Mouse (Mus musculus) heart, embryonic 16.5 days (tissue): ENCODE measurements around the gene Ppp4c. TPM values are rescaled to one million over a fixed set of nuclear protein-coding genes. Genes with fewer than 3 reads are reported as not detected.

Source experiments
- ATAC-seq: fragments of 200-750 bp; cut with Nextera tagmentation; replicated peaks from 2 replicates; pipeline ENCODE4 v1.8.0; 2017; ENCODE audit warnings: moderate number of reproducible peaks; ENCODE audit not compliant: insufficient read depth, low FRiP score; ENCODE audit errors: extremely low read depth
- H3K27ac ChIP-seq: fragments of 300-500 bp; sonication (generic); 2 replicates; pipeline ENCODE4 v1.5.1; 2014; ENCODE audit warnings: mild to moderate bottlenecking, low read length, control low read depth, moderate library complexity
- H3K27me3 ChIP-seq: fragments of 300-500 bp; sonication (generic); 2 replicates; pipeline ENCODE4 v1.6.1; 2014; ENCODE audit warnings: low read length, mixed read lengths; ENCODE audit not compliant: control insufficient read depth, insufficient read depth
- H3K36me3 ChIP-seq: fragments of 300-500 bp; sonication (generic); 2 replicates; pipeline ENCODE4 v1.6.1; 2014; ENCODE audit not compliant: control insufficient read depth, insufficient read depth
- H3K4me1 ChIP-seq: fragments of 300-500 bp; sonication (generic); 2 replicates; pipeline ENCODE4 v1.6.1; 2014; ENCODE audit warnings: low read length, mixed read lengths; ENCODE audit not compliant: control insufficient read depth, insufficient read depth
- H3K4me2 ChIP-seq: fragments of 300-500 bp; sonication (generic); 2 replicates; pipeline ENCODE4 v1.6.1; 2014; ENCODE audit warnings: low read depth, mild to moderate bottlenecking, control low read depth, low read length
- H3K4me3 ChIP-seq: fragments of 300-500 bp; sonication (generic); 2 replicates; pipeline ENCODE4 v1.5.1; 2014; ENCODE audit warnings: mild to moderate bottlenecking, control low read depth, low read length
- H3K9ac ChIP-seq: fragments of 300-500 bp; sonication (generic); 2 replicates; pipeline ENCODE4 v1.6.1; 2014; ENCODE audit warnings: low read length, control low read depth
- H3K9me3 ChIP-seq: fragments of 300-500 bp; sonication (generic); replicated peaks from 2 replicates; pipeline ENCODE4 v1.6.1; 2016; ENCODE audit warnings: low read length; ENCODE audit not compliant: control insufficient read depth
- WGBS: fragments of 180-500 bp; shearing (Covaris S2); extraction: QIAGEN DNeasy Blood & Tissue Kit; methylation state at CpG from one replicate; pipeline ENCODE4 v1.1.7; 2014; 5-methylcytosine and 5-hydroxymethylcytosine counted together
- polyA plus RNA-seq: library from polyadenylated mRNA; unstranded; fragments of >200 nt; fragmentation: Nextera tagmentation; extraction: Ambion mirVana; gene quantifications from 2 replicates; pipeline ENCODE4 v1.2.1, GENCODE M21; 2015

Ppp4c gene
- 133 and 159 TPM in 2 replicates for polyA plus RNA-seq

DNA sequence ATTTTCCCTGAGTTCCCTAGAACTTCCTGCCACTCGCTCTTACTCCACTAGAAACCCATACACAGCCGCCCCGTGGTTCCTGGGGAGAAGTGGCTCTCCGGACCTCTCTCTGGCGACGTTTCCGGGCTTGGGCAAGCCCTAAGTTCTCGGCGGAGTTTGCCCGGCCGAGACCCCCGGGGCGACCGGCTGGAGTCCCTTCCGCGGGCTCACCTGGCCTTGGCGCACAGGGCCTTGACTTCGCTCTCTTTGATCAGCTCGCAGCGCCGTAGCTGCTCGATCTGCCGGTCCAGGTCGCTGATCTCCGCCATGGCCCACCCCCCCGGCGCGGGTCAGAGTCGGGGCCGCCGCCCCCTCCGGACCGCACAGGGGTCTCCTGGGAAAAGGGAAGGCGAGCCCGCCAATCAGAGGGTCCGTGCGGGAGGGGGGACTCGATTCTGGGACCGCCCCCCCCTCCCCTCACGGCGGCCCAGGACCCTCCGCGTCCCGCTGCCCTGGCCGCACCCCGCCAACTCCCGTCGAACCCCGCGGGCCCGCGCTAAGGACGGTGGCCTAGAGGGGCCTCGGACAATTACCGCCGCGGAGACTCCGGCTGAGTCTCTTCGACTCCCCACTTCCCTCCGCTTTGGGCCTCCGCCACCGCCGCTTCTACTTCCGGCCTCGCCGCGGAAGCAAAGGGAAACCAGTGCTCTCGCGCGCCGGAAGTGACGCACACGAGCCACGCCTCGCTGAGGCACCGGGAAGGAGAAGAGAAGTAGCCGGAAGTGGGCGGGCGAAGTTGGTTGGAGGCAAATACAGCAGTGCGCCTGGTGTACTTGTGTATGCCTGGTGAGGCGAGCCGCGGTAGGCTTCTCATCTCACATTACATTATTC, at the start of gene Ppp4c:
Gene Ppp4c (minus strand): TSS at position 646 of the 870 bp plus-strand sequence.
- Histone ChIP-seq H3K27ac (peak within 1 kb of the TSS; percentile 94), H3K4me3 (peak within 1 kb of the TSS; percentile 97), H3K4me2 (peak within 1 kb of the TSS; percentile 83), H3K27me3 (no peaks in the 10 kb centered on the region), H3K36me3 (peaks cover 50% of the 10 kb centered on the region), H3K4me1 (peaks cover 45% of the 10 kb centered on the region), H3K9ac (peak within 1 kb of the TSS; percentile 97), H3K9me3 (no peaks in the 10 kb centered on the region)
- peak; percentile 92 for ATAC-seq
- under 1% methylated on average over 83 of the region's 83 CpGs for WGBS

DNA sequence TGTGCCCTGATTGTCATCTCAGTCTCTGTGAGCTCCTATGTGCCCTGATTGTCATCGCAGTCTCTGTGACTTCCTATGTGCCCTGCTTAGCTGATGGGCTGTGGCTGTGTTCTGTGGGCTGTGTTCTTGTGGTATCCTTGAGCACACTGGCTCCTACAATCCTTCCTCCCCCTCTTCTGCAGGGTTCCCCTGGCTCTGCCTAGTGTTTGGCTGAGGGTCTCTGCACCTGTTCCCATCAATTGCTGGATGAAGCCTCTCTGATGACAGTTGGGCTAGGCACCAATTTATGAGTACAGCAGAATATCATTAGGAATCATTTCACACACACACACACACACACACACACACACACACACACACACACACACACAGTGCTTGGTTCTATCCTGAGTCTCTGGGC, 41.0 kb upstream of the Ppp4c start:
- Histone ChIP-seq H3K4me1 (0 out of 2 replicates have a peak, but pooled peaks cover 3% of the 10 kb centered on the region), H3K4me2 (no peak overlapping the region), H3K4me3 (no peak overlapping the region), H3K9me3 (no peaks in the 10 kb centered on the region), H3K27me3 (peaks cover 10% of the 10 kb centered on the region; the same call in 1 of the 2 replicates), H3K36me3 (no peaks in the 10 kb centered on the region), H3K9ac (no peak overlapping the region), H3K27ac (no peak overlapping the region)
- ATAC-seq, result no peak
- WGBS, result 100% methylated on average over 1 of the region's 1 CpGs

DNA sequence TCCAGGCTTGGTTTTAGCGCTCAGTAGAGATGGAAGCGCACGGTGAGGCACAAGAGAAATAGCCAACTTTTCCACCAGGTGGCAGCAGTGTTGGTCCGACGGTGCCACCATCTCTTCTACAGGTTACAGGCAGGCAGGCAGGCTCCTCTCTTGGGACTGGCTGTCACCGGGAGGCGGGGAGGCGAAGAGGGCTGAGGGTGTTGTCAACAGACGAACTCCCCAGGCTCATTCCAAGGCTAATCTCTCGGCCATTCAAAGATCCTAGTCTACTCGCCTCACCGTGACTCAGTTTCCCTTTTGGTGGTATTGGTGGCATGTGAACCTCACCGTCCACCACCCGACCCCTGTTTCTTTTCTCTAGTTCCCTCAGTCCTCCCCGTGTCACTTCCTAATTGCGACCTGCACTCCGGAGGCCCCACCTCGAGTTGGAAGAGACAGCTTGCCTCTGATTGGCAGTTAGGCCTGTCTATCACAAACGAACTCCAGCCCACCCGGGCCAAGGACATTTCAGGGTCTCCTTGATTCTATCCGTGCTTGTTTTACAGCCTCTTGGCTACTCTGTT, 39.8 kb upstream of the Ppp4c start:
- H3K4me2 ChIP-seq, result peak overlapping the region; percentile 63
- WGBS, result 1% methylated on average over 21 of the region's 21 CpGs
- H3K27me3 ChIP-seq, result peaks cover 13% of the 10 kb centered on the region; the same call in 1 of the 2 replicates
- 0 out of 2 replicates have a peak, but pooled peaks cover 3% of the 10 kb centered on the region for H3K4me1 ChIP-seq
- no peak overlapping the region for H3K27ac ChIP-seq
- no peaks in the 10 kb centered on the region for H3K36me3 ChIP-seq
- ATAC-seq, result peak; percentile 83
- H3K9ac ChIP-seq, result 0 out of 2 replicates have a peak overlapping the region, but pooled peaks have one; percentile 14
- peak overlapping the region; percentile 45 for H3K4me3 ChIP-seq
- H3K9me3 ChIP-seq, result no peaks in the 10 kb centered on the region

DNA sequence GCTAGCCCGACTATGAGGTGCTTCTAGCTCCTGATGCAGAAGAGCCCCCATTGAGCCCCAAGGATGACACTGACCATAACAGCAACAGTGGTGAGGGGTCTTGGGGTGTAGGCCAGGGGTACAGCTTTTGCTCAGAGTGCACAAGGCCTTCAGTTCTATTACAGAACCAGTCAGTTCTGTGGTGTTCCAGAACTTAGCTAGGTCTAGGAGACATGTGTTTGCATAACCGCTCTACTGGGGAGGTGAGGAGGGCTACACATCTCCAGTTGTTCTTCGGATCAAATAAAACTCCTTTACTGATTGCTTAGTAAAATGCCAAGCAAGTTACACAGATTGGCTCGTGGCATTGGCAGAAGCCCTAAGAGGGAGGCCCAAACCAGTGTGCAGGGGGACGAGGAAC, 39.2 kb upstream of the Ppp4c start, which contains the start of gene 4930451I11Rik:
Gene 4930451I11Rik (minus strand): TSS at position 101 of the 400 bp plus-strand sequence.
- H3K9ac ChIP-seq, result 0 out of 2 replicates have a peak within 1 kb of the TSS, but pooled peaks have one; percentile 14
- H3K4me1 ChIP-seq, result 0 out of 2 replicates have a peak, but pooled peaks cover 3% of the 10 kb centered on the region
- peak within 1 kb of the TSS; percentile 63 for H3K4me2 ChIP-seq
- WGBS, result 53% methylated on average over 5 of the region's 5 CpGs
- no peak for ATAC-seq
- no peaks in the 10 kb centered on the region for H3K9me3 ChIP-seq
- peaks cover 13% of the 10 kb centered on the region; the same call in 1 of the 2 replicates for H3K27me3 ChIP-seq
- no peak within 1 kb of the TSS for H3K27ac ChIP-seq
- peak within 1 kb of the TSS; percentile 45 for H3K4me3 ChIP-seq
- no peaks in the 10 kb centered on the region for H3K36me3 ChIP-seq

DNA sequence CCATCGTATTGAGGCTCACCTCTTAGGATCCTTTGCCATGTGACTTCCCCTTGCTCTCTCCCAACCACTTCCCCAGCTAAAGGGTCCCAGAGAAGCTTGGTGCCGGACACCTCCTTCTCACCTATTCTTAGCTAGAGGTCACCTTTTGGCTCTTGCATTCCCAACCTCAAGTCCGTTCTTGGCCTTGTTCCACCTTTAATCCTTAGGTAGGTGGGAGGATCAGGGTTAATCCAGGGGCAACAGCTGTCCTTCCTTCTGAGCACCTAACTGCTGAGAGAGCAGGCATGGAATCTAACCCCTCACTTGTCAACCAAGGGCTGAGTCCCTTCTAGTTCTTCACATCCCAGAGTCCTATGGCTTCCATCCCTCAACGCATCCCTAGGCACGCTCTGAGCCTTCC, 33.7 kb upstream of the Ppp4c start:
- Histone ChIP-seq H3K9ac (no peak overlapping the region), H3K27ac (no peak overlapping the region), H3K9me3 (no peaks in the 10 kb centered on the region), H3K27me3 (peaks cover 36% of the 10 kb centered on the region), H3K4me1 (peaks cover 9% of the 10 kb centered on the region), H3K36me3 (no peaks in the 10 kb centered on the region), H3K4me2 (no peak overlapping the region), H3K4me3 (no peak overlapping the region)
- ATAC-seq, result no peak
- WGBS, result 51% methylated on average over 5 of the region's 5 CpGs

DNA sequence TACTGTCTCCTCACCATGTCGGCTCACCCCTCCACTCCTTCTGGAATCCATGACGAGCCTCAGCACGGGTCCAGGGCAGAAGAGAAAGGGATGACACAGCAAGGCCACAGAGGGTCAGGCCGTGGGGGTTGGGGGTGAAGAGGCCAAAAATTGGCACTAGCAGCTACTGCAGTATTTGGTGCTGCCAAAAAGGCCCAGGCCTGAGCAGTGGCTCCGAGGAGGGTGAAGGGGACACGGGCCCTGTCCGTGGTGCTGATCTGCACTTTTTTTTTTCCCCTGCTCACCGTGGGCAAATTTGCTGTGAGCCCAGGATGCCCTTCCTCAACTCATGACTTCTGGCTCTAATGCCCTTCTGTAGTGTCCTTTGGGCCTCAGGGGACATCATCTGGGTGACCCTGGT, 33.1 kb upstream of the Ppp4c start:
- H3K4me1 ChIP-seq, result peaks cover 9% of the 10 kb centered on the region
- H3K27ac ChIP-seq, result no peak overlapping the region
- no peaks in the 10 kb centered on the region for H3K9me3 ChIP-seq
- ATAC-seq, result no peak
- peaks cover 31% of the 10 kb centered on the region for H3K27me3 ChIP-seq
- H3K36me3 ChIP-seq, result no peaks in the 10 kb centered on the region
- H3K9ac ChIP-seq, result no peak overlapping the region
- no peak overlapping the region for H3K4me3 ChIP-seq
- H3K4me2 ChIP-seq, result no peak overlapping the region
- 18% methylated on average over 8 of the region's 8 CpGs for WGBS

DNA sequence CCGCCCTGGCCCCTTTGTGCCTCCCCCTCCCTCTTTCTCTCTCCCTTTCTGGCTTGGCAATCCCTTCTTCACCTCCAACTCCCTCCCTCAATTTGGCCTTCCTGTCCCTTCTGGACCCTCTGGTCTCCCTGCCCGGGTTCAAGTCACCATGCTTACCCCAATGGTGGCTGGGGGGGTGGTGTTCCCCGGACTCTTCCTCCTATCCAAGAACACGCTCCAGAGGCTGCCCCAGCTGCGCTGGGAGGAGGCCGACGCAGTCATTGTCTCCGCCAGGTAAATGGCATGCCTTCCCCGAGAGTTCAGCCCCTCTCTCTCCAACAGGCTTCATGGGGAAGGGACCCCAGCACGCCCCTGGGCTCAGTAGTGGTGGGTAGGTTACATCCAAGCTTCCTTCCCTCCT, 31.6 kb upstream of the Ppp4c start:
- Histone ChIP-seq H3K9ac (no peak overlapping the region), H3K4me3 (no peak overlapping the region), H3K9me3 (no peaks in the 10 kb centered on the region), H3K4me2 (no peak overlapping the region), H3K36me3 (no peaks in the 10 kb centered on the region), H3K4me1 (peaks cover 9% of the 10 kb centered on the region), H3K27ac (no peak overlapping the region), H3K27me3 (peaks cover 29% of the 10 kb centered on the region)
- ATAC-seq, result no peak
- WGBS, result 21% methylated on average over 10 of the region's 10 CpGs

DNA sequence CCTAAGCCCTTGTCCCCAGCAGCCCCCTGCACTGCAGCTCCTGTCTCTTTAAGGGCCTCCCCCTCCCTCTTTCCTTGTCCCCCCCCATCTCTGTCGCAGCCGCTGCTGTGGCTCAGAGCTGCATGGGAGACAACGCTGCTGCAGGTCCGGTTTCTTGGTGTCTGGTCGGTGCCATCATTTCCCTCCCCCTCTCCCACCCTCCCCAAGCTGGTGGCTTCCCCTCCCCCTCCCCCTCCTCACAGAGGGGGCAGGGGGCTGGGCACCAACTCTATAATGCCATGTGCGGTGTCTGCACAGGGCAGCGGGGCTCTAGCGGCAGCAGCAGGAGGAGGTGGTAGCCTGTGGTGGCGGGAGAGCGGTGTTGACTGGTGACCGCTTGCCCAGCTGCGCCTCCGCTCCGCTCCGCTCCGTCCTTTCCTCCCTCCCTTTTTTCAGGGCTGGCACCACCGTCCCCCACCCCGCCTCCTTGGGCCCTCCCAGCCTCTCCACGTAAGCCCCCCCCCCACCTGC, 31.0 kb upstream of the Ppp4c start:
- Histone ChIP-seq H3K4me1 (peaks cover 9% of the 10 kb centered on the region), H3K27me3 (peaks cover 29% of the 10 kb centered on the region), H3K9ac (no peak overlapping the region), H3K4me3 (peak overlapping the region; percentile 34), H3K9me3 (no peaks in the 10 kb centered on the region), H3K36me3 (no peaks in the 10 kb centered on the region), H3K4me2 (peak overlapping the region; percentile 49), H3K27ac (no peak overlapping the region)
- WGBS, result 4% methylated on average over 16 of the region's 19 CpGs
- ATAC-seq, result no peak
